Mouse (Mus musculus): ENCODE results near the gene Pvalb. TPM values are rescaled to one million over a fixed set of nuclear protein-coding genes. Genes with fewer than 3 reads are reported as not detected.
A peak's percentile ranks its signal among the peaks of the same experiment; 100 is the strongest.

The Pvalb gene
- polyA plus RNA-seq, 1 experiment from 2014 or later, result not detected

- peaks cover 4% of the 10 kb centered on the region for H3K27me3 ChIP-seq (replicated peaks)
- H3K9me3 ChIP-seq, result no peaks in the 10 kb centered on the region
- H3K4me1 ChIP-seq (replicated peaks), result no peaks in the 10 kb centered on the region
- H3K36me3 ChIP-seq, result no peaks in the 10 kb centered on the region
- H3K4me3 ChIP-seq (replicated peaks), result no peak overlapping the region
- WGBS, result 79% methylated on average over 3 of the region's 3 CpGs
- no peak overlapping the region for H3K4me2 ChIP-seq (replicated peaks)
- no peak for ATAC-seq
- H3K27ac ChIP-seq, result no peak overlapping the region
- H3K9ac ChIP-seq, result no peak overlapping the region
These were observed 17.7 kb downstream of the Pvalb start for GRCm38 (mm10) chr15:78188546-78188945.

GRCm38 (mm10) chr15:78186906-78187305 is 19.3 kb downstream of the Pvalb start:
- no peak overlapping the region for H3K27ac ChIP-seq
- whole genome bisulfite sequencing, result 64% methylated on average over 5 of the region's 5 CpGs
- ATAC-seq, result no peak

GRCm38 (mm10) chr15:78185609-78186008 is 20.6 kb downstream of the Pvalb start:
- ATAC-seq, result no peak

More at GRCm38 (mm10) chr15:78186906-78187305, 19.3 kb downstream of the Pvalb start:
- H3K9ac ChIP-seq, result no peak overlapping the region
- no peaks in the 10 kb centered on the region for H3K9me3 ChIP-seq
- H3K4me3 ChIP-seq (replicated peaks), result no peak overlapping the region
- no peaks in the 10 kb centered on the region for H3K4me1 ChIP-seq (replicated peaks)
- no peaks in the 10 kb centered on the region for H3K36me3 ChIP-seq
- H3K4me2 ChIP-seq (replicated peaks), result no peak overlapping the region
- H3K27me3 ChIP-seq (replicated peaks), result peaks cover 6% of the 10 kb centered on the region

GRCm38 (mm10) chr15:78184855-78185254 is 21.3 kb downstream of the Pvalb start:
- Histone ChIP-seq H3K27ac (no peak overlapping the region), H3K36me3 (no peaks in the 10 kb centered on the region), H3K27me3 (replicated peaks) (peaks cover 8% of the 10 kb centered on the region), H3K4me1 (replicated peaks) (no peaks in the 10 kb centered on the region), H3K9me3 (no peaks in the 10 kb centered on the region), H3K4me2 (replicated peaks) (no peak overlapping the region), H3K9ac (no peak overlapping the region), H3K4me3 (replicated peaks) (no peak overlapping the region)
- ATAC-seq, result peak; percentile 61
- 4% methylated on average over 10 of the region's 10 CpGs for WGBS

More at GRCm38 (mm10) chr15:78185609-78186008, 20.6 kb downstream of the Pvalb start:
- peaks cover 8% of the 10 kb centered on the region for H3K27me3 ChIP-seq (replicated peaks)
- H3K9me3 ChIP-seq, result no peaks in the 10 kb centered on the region
- no peaks in the 10 kb centered on the region for H3K4me1 ChIP-seq (replicated peaks)
- no peak overlapping the region for H3K9ac ChIP-seq
- no peak overlapping the region for H3K4me2 ChIP-seq (replicated peaks)
- H3K27ac ChIP-seq, result no peak overlapping the region
- WGBS, result 89% methylated on average over 4 of the region's 4 CpGs
- H3K36me3 ChIP-seq, result no peaks in the 10 kb centered on the region
- H3K4me3 ChIP-seq (replicated peaks), result no peak overlapping the region

- WGBS, result 35% methylated on average over 8 of the region's 8 CpGs
- H3K9me3 ChIP-seq, result no peaks in the 10 kb centered on the region
- no peaks in the 10 kb centered on the region for H3K36me3 ChIP-seq
- ATAC-seq, result no peak
- H3K27me3 ChIP-seq (replicated peaks), result peaks cover 8% of the 10 kb centered on the region
- no peaks in the 10 kb centered on the region for H3K4me1 ChIP-seq (replicated peaks)
- H3K4me2 ChIP-seq (replicated peaks), result no peak overlapping the region
- H3K4me3 ChIP-seq (replicated peaks), result no peak overlapping the region
- H3K27ac ChIP-seq, result no peak overlapping the region
- H3K9ac ChIP-seq, result no peak overlapping the region
These were observed 24.3 kb downstream of the Pvalb start for GRCm38 (mm10) chr15:78181701-78182405.

GRCm38 (mm10) chr15:78179775-78180174 is 26.4 kb downstream of the Pvalb start:
- no peaks in the 10 kb centered on the region for H3K9me3 ChIP-seq
- peaks cover 8% of the 10 kb centered on the region for H3K27me3 ChIP-seq (replicated peaks)
- no peak overlapping the region for H3K27ac ChIP-seq
- H3K4me1 ChIP-seq (replicated peaks), result peaks cover 2% of the 10 kb centered on the region; the same call in 1 of the 2 replicates
- 63% methylated on average over 3 of the region's 3 CpGs for WGBS
- H3K4me3 ChIP-seq (replicated peaks), result no peak overlapping the region
- H3K9ac ChIP-seq, result no peak overlapping the region
- ATAC-seq, result no peak
- H3K36me3 ChIP-seq, result no peaks in the 10 kb centered on the region
- H3K4me2 ChIP-seq (replicated peaks), result no peak overlapping the region

GRCm38 (mm10) chr15:78178397-78178796 is 27.8 kb downstream of the Pvalb start:
- Histone ChIP-seq H3K27ac (no peak overlapping the region), H3K36me3 (no peaks in the 10 kb centered on the region), H3K9ac (no peak overlapping the region), H3K9me3 (no peaks in the 10 kb centered on the region), H3K4me3 (replicated peaks) (no peak overlapping the region), H3K4me1 (replicated peaks) (peaks cover 4% of the 10 kb centered on the region), H3K4me2 (replicated peaks) (no peak overlapping the region), H3K27me3 (replicated peaks) (peaks cover 8% of the 10 kb centered on the region; the same call in 1 of the 2 replicates)
- 5% methylated on average over 9 of the region's 9 CpGs for WGBS
- ATAC-seq, result no peak

- Histone ChIP-seq H3K36me3 (no peaks in the 10 kb centered on the region), H3K27me3 (replicated peaks) (0 out of 2 replicates have a peak, but pooled peaks cover 4% of the 10 kb centered on the region), H3K9me3 (no peaks in the 10 kb centered on the region), H3K4me2 (replicated peaks) (no peak overlapping the region), H3K27ac (no peak overlapping the region), H3K9ac (no peak overlapping the region), H3K4me3 (replicated peaks) (no peak overlapping the region), H3K4me1 (replicated peaks) (peaks cover 13% of the 10 kb centered on the region)
- WGBS, result 59% methylated on average over 10 of the region's 10 CpGs
- ATAC-seq, result no peak
These were observed 28.9 kb downstream of the Pvalb start for GRCm38 (mm10) chr15:78177257-78177656.

- peak overlapping the region; percentile 57 for H3K4me2 ChIP-seq (replicated peaks)
- no peaks in the 10 kb centered on the region for H3K9me3 ChIP-seq
- no peak for ATAC-seq
- H3K27ac ChIP-seq, result no peak overlapping the region
- H3K4me3 ChIP-seq (replicated peaks), result peak overlapping the region; percentile 71
- peak overlapping the region; percentile 31; the same call in 1 of the 2 replicates for H3K9ac ChIP-seq
- H3K27me3 ChIP-seq (replicated peaks), result no peaks in the 10 kb centered on the region
- H3K4me1 ChIP-seq (replicated peaks), result peaks cover 13% of the 10 kb centered on the region
- H3K36me3 ChIP-seq, result no peaks in the 10 kb centered on the region
- WGBS, result 79% methylated on average over 6 of the region's 6 CpGs
These were observed 31.3 kb downstream of the Pvalb start for GRCm38 (mm10) chr15:78174887-78175245.

GRCm38 (mm10) chr15:78173972-78174886 is 32.0 kb downstream of the Pvalb start, which contains the start of gene Ift27:
Gene Ift27, minus strand, starts transcription at chr15:78174107.
- H3K27me3 ChIP-seq (replicated peaks), result no peaks in the 10 kb centered on the region
- peak within 1 kb of the TSS; percentile 96 for H3K4me2 ChIP-seq (replicated peaks)
- ATAC-seq, result peak; percentile 98
- WGBS, result 2% methylated on average over 40 of the region's 40 CpGs
- peak within 1 kb of the TSS; percentile 71 for H3K4me3 ChIP-seq (replicated peaks)
- H3K4me1 ChIP-seq (replicated peaks), result peaks cover 13% of the 10 kb centered on the region
- no peaks in the 10 kb centered on the region for H3K36me3 ChIP-seq
- peak within 1 kb of the TSS; percentile 66 for H3K9ac ChIP-seq
- H3K9me3 ChIP-seq, result no peaks in the 10 kb centered on the region
- H3K27ac ChIP-seq, result no peak within 1 kb of the TSS

GRCm38 (mm10) chr15:78172899-78173817 is 33.0 kb downstream of the Pvalb start:
- H3K4me1 ChIP-seq (replicated peaks), result peaks cover 13% of the 10 kb centered on the region
- peak overlapping the region; percentile 71 for H3K4me3 ChIP-seq (replicated peaks)
- no peaks in the 10 kb centered on the region for H3K9me3 ChIP-seq
- 23% methylated on average over 26 of the region's 26 CpGs for WGBS
- H3K4me2 ChIP-seq (replicated peaks), result peak overlapping the region; percentile 96
- no peaks in the 10 kb centered on the region for H3K36me3 ChIP-seq
- no peak overlapping the region for H3K27ac ChIP-seq
- peak overlapping the region; percentile 66 for H3K9ac ChIP-seq
- H3K27me3 ChIP-seq (replicated peaks), result no peaks in the 10 kb centered on the region
- ATAC-seq, result no peak; the same call in 1 of the 2 replicates
